Mouse (Mus musculus): ENCODE measurements around the gene Myzap.

DNA sequence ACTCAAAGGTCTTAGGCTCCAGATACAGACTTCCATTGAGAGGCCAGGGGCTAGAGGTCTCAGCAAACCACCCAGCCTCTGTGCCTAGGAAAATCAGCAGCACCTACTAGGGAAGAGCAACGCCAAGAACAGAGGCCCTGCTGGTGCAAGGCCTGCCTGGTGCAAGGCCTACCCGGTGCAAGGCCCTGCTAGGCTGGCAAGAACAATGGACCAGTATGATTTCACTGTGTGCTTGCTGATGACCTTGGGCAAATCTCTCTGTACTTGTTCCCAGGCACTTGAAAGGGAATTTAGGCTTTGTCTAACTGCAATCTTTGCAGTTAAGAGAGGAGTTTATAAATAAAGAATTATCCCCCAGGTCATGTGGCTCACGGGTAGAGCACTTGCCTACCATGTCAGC, 30.4 kb upstream of the Myzap start:
- no peak for TF ChIP-seq POLR2A (IDR thresholded peaks at IDR 0.05; ENCODE audit: insufficient read length, low read depth)
- no peak for TF ChIP-seq USF1 (IDR thresholded peaks at IDR 0.05; ENCODE audit: low read depth)

Data from myocyte (in vitro differentiated cells).